Mouse (Mus musculus) gastrocnemius, adult 8-10 months (tissue): ENCODE measurements around the gene Pmepa1. TPM values are rescaled to one million over a fixed set of nuclear protein-coding genes. Genes with fewer than 3 reads are reported as not detected.
A peak's percentile ranks its signal among the peaks of the same experiment; 100 is the strongest.

Experiments used
- DNase-seq, 2 experiments: peaks; one replicate each; pipeline ENCODE4 v3.0.0; 2022; ENCODE audit warnings: low spot score in 2 of 2
- total RNA-seq, 4 experiments: library from RNA; stranded (reverse); gene quantifications; 2 replicates each; pipeline ENCODE4 v1.2.4; 2022

Gene Pmepa1
- total RNA-seq, 4 experiments from 2014 or later, result 10.8 to 23.7 (median 18.9) TPM

- peak; percentile 63 to 75 for DNase-seq
Observed at GRCm38 (mm10) chr2:173186047-173186943, 90.0 kb downstream of the Pmepa1 start.

GRCm38 (mm10) chr2:173185282-173185681 lies 91.1 kb downstream of the Pmepa1 start:
- DNase-seq, result peak in 1 of 2 experiments; percentile 2

DNA sequence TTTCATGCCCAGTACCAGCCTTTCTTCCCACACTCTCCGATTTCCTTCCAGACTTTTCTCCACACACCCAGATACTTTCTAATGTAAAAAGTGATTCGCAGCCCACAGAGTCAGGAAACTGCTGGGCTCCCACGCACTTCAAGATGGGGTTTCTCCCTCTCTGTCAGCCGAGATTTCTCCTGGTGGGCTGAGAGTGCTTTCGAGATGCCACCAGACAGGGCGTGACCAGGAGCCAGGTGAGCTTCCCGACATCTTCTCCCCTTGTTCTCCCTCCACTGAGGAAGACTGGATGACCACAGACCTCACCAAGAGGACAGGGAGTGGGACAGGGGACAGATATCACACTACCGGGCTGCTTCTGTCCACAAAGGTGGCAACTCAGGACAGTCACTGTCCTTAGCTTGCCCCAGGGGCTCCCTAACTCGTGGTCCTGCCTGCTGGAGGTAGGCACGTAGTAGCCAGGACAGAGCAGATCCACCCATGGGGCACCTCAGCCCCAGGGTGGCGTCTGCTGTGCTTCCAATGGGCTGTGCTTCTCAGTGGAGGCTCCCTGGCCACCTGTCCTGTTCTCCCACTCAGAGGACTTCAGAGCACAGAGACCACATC lies 91.8 kb downstream of the Pmepa1 start:
- peak in 1 of 2 experiments; percentile 2 for DNase-seq

DNA sequence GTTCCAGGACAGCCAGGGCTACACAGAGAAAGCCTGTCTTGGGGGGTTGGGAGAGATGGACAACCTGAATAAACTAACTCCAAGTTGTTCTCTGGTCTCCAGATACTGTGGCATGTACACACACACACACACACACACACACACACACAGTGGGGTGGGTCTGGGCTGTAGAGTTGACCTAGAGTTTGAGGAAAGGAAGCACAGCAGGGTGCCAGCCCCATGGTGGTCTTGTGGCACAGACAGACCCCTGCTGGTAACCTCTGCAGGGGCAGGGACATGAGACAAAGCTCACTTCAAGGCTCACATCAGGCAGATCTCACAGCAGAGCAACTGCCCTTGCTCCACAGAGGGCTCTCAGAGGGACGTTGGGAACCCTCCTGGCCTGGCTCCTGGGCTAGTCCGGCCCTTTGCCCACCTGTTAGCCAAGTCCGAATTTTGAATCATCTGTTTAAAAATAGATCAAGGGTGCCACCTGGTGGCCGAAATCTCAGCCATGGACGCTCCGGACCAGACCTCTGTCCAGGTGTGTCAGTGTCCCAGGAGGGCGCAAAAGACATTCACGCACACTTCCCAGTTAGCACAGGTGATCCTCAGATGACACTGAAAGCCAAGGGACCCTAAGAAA lies 92.4 kb downstream of the Pmepa1 start:
- DNase-seq, result peak in 1 of 2 experiments; percentile 36

GRCm38 (mm10) chr2:173183311-173183710 lies 93.0 kb downstream of the Pmepa1 start:
- DNase-seq, result peak in 1 of 2 experiments; percentile 2

DNA sequence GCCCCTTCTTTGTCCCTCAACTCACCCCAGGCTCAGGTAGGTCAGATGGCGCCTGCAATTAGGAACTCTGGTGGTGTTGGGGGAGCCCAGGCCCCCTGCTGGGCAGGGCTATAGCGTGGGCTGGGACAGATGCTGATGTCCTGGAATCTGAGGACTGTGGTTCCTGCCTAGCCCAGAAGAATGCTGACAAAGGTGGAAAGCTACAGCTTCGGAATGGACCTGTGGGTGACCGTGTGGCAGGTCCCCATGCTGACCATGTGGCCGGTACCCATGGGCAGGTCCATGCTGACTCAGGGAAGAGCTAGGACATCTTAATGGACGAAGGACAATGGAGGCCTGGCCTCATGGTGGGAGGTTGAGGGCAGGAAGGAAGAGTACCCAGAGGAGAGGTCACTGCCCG lies 93.5 kb downstream of the Pmepa1 start:
- peak in 1 of 2 experiments; percentile 2 for DNase-seq

GRCm38 (mm10) chr2:173181901-173182300 lies 94.4 kb downstream of the Pmepa1 start:
- peak in 1 of 2 experiments; percentile 2 for DNase-seq

DNA sequence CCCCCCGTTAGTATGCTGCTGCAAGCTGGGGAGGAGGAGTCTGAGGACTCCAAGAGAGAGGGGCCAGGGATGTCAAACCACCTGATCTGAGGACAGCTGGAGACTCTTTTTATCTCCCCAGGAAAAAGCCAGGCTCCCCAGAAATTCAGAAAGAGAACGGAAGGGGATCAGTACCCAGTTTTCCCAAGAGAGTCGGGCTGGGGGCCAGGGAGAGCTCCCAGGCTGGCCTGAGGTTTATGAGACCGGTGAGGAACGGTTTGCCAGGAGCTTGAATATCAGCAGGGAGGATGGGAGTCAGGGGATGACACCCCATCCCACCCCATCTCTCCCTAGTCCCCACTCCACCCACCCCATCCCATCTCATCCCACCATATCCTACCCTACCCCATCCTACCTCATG lies 94.8 kb downstream of the Pmepa1 start:
- DNase-seq, result no peak

- DNase-seq, result peak in 1 of 2 experiments; percentile 1
Observed at GRCm38 (mm10) chr2:173180721-173181388, 95.5 kb downstream of the Pmepa1 start.

- peak in 1 of 2 experiments; percentile 1 for DNase-seq
Observed at GRCm38 (mm10) chr2:173180026-173180425, 96.3 kb downstream of the Pmepa1 start.

- DNase-seq, result peak in 1 of 2 experiments; percentile 1
Observed at GRCm38 (mm10) chr2:173179046-173179445, 97.3 kb downstream of the Pmepa1 start.

- DNase-seq, result peak; percentile 2 to 3
Observed at GRCm38 (mm10) chr2:173177951-173178350, 98.4 kb downstream of the Pmepa1 start.

DNA sequence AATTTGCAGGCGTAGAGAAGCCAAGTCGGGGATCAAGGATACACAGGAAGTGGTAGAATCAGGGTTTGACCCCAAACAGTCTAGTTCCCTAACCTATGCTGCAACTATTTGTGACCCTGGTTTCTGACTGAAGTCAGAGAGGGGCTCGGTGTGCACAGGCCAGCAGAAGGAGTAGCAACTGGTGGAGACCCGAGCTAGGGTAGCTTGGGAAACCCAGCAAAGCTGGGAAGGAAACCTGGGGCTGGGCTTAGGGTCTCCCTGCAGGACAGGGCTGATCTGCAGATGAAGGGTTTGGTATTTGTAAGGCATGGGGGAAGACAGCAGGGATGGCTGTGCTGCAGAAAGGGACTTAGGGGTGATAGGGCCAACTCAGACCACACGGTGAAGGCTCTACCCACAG lies 98.9 kb downstream of the Pmepa1 start:
- peak in 1 of 2 experiments; percentile 1 for DNase-seq

GRCm38 (mm10) chr2:173175703-173176102 lies 100.6 kb downstream of the Pmepa1 start:
- peak in 1 of 2 experiments; percentile 2 for DNase-seq

- peak in 1 of 2 experiments; percentile 1 for DNase-seq
Observed at GRCm38 (mm10) chr2:173174569-173174968, 101.8 kb downstream of the Pmepa1 start.

Other genes starting within 250 kb of the Pmepa1 start
- under 1 TPM in 2 of 4 experiments, not detected in 2; 0.18 to 0.34 TPM for gene Ctcfl, start 157.0 kb downstream of the Pmepa1 start, total RNA-seq
- gene Pck1, start 123.5 kb downstream of the Pmepa1 start, total RNA-seq, result 10 to 100 TPM in 2 of 4 experiments, 1 to 10 TPM in 2; 1.9 to 22.6 (median 8.5) TPM
- under 1 TPM in 1 of 4 experiments, not detected in 3; 0.54 TPM for gene Zbp1, start 57.6 kb downstream of the Pmepa1 start, total RNA-seq
- gene 1700021F07Rik, start 246.1 kb upstream of the Pmepa1 start, total RNA-seq, result not detected